Mouse (Mus musculus): ENCODE data around the gene Usp19.

The Usp19 gene

DNA sequence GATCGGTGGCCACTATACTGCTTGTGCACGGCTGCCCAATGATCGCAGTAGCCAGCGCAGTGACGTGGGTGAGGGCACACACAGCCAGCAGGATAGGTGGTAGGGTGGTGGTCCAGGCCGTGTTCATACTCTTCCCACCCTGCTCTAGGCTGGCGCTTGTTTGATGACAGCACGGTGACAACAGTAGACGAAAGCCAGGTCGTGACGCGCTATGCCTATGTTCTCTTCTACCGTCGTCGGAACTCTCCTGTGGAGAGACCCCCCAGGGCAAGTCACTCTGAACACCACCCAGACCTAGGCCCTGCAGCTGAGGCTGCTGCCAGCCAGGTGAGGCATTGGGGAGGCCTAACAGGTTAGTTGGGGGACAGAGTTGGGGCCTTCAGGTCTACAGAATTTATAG, 9.5 kb downstream of the Usp19 start:
- DNase-seq = no peak

DNA sequence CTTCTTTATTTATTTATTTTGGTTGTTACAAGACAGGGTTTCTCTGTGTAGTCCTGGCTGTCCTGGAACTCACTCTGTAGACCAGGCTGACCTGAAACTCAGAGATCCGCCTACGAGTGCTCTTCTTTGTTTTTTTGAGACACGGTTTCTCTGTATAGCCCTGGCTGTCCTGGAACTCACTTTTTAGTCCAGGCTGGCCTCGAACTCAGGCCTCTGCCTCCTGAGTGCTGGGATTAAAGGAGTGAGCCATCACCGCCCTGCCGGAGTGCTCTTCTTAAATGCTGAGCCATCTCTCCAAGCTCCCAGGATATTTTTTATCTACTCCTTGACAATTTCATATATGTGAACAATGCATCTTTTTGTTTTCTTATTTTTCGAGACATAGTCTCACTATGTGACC, 16.5 kb downstream of the Usp19 start:
- no peak for DNase-seq

DNA sequence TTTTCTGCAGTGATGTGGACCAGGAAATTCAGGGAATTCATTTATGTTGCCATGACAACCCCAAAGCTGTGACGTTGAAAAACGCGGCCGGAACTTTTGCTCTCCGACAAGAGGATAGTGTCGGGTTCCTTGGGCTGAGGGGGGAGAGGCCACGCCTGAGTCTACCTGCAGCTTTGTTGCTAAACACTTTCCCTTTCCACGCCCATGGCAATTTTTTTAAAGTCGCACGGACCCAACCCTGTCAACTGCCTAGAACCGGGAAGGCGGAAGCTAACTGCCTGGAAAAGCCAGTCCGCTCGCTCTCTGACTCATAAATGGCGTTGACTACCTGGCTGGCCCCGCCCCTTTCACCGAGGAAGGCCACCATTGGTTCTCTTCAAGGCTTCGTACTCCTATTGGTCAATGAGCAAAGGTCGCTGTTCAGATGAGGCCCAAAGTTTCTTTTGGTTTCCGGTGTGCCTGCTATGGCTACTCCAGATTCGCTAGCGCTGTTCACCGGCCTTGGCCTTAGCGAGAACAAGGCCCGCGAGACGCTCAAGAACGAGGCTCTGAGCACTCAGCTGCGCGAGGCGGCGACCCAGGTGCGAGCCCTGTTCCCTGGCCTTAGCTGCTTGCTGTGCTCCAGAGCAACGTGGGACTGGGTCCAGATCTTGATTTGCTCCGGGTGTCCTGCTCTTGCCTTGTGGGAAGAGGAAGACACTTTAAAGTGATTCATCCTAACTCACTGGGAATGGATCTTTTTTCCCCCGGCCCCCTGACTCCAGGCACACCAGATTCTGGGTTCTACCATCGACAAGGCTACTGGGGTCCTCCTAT, 17.4 kb downstream of the Usp19 start, which contains the start of gene Qars:
Gene Qars, plus strand, starts transcription at position 88 of the 816 bp plus-strand sequence.
- peak; percentile 91 for DNase-seq

DNA sequence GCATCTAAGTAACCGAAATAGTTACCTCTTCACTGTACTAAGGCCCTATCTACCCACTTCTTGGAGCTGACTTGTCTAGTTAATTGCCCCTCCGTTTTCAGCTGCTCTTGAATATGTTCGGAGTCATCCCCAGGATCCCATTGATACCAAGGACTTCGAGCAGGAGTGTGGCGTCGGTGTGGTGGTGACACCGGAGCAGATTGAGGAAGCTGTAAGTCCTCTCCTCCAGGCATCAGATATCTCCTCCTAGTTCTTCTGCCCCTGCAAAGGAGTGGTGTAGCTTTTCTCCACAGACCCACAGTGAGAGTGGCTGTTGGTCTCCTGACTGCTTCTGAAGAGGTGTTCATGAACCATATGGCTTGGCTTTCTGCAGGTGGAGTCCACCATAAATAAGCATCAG, 18.4 kb downstream of the Usp19 start:
- DNase-seq = no peak

DNA sequence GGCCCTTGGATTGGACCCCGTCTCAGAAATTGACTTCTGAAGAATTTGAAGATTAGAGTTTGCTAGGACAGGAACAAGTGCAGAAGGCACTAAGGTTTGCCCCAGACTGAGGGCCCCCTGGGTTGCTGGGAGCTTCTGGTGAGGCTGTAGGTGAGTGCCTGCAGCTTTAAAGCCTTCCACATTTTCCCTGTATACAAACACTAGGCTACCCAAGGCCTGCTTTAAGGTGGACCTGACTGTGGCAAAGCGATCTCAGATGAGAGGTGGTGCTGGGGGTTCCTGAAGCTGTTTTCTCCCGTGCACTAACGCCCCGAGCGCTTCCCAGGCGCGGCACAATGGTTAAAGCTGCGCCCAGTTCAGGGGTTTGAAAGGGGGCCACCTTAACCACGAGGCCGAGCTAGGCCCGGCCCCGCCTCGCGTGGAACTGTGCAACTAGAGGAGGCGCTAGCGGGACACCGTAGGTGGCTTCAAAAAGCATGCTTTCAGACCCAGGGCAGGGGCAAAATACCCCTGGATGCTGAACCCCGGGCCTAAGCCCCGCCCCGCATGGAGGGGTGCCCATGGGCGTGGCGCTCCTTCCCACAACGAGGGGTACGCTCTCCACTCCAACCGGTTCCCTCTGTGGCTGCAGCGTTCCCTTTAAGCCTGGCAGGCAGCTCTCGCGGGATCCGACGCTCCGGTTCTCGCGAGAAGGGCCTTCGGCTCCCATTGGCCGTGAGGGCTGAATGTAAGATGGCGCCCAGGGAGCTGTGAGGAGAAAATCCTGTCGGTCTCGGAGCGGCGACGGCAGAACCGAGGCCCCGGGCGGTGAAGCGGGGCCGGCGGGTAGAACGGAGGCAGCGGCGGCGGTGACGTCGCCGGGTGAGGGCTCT, 26.2 kb downstream of the Usp19 start, which contains the start of gene Qrich1:
Gene Qrich1, plus strand, starts transcription at position 427 of the 872 bp plus-strand sequence.
- DNase-seq = peak; percentile 95

DNA sequence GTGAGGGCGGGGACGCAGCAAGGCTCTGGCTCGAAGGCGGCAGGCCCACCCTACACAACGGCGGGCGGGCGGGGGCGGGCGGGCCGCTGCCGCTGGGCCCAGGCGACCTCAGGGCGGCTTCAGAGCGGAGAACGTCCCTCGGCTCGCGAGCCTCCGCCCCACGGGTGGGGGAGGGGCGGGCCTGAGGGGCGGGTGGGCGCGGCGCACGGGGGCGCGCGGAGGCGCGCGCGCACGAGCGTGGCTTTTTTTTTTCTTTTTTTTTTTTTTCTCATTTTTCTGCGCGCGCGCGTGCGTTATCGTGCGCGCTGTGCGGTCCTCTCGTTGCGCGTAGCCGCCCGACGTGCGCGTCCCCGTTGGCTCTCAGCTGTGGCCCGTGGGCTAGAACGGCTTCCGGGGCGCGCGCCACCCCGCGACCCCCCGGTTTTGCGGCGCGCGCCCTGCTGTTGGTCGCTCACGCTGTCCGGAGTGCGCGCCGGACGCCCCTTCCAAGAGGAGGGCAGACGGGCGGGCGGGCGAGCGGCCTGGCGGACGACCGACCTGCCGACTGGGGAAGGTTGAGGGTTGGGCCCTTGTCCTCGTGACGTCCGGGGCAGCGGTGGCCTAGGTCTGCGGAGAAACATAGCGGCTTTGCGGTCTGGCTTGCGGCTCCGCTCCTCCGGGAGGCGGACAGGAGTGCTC, 27.0 kb downstream of the Usp19 start:
- DNase-seq = peak; percentile 78

DNA sequence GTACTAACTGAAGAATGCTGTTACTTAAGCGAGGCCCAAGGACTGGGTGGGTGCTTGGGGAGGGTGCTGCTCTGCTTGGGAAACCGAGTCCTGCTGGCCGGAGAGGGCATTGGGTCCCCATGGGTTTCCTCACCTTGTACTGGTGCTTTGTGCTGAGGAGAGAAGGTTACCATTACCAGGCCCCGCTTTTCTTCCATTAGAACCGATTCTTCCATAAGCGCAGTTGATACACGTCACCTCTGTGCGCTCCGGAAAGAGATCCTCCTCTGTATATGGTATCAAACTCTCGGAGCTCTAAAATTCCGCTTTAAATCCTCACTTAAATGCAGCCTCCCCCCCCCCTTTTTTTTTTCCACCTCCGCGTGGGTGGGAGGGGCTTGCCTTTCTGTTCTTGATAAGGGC, 27.5 kb downstream of the Usp19 start:
- DNase-seq = no peak

DNA sequence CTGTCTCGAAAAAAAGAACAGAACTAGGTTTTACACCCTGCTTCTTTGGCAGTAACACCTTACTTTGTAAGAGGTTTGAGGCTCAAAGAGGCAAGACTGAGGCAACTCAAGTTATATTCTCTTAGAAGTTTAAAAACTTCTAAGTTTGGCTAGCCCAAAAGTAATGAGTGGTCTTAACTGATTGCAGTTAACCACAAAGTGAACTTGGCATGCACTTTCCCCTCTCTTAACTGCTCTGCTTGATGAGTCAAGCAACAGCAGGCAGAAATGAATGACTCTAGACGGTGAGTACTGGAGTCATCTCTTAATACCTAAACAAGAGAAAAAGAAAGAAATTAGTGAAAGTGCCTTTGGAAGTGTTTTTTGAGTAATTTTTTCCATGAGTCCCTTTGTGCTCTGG, 31.2 kb downstream of the Usp19 start:
- no peak for DNase-seq

DNA sequence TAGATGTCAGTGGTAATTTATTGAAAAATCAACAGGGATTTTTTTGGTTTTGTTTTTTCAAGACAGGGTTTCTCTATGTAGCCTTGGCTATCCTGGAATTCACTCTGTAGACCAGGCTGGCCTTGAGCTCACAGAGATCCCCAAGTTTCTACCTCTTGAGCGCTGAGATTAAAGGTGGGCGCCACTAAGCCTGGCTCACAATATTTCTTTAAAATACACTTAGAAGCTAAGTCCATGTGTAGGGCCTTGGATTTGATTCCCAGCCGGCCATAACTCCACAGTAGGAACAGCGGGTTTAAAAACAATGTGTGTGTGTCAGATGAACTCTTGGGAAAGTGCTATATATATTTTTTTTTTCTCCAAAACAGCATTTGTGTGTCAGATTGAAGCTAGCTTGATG, 32.9 kb downstream of the Usp19 start:
- no peak for DNase-seq

DNA sequence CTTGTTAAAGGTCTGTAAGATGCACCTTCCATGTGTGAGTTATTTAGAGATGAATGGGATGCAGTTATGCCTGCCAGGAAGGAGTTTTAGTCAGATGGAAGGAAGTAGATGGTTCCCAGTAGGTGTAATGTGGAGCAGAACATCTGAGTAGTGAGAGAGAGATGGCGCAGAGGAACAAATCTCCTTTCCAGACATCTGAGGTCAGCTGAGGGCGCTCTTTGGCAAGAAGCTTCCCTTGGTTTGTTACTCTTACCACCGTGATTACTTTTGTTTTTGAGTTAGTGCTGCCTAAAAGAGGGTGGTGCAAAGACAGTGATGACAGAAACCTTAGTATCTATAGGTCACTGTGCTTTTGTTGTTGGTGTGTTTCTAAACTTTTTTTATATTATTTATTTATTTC, 35.0 kb downstream of the Usp19 start:
- no peak for DNase-seq

DNA sequence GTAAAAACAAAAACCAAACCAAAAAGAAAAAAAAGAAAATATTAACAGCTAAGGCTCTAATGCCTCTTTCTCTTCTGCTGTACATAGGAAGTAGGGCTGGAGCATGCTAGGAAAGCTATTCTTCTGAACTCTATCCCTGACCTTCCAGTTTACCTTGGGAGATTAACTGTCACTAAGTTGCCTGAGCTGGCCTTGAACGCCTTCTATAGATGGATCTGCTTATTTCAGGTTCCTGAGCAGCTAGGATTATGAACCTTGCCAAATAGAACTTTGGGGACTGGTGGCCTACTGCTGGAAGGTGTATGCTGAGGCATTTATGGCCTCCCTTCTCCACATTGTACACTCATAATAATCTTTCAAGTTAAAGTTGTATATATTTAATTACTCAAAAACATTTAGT, 40.6 kb downstream of the Usp19 start:
- DNase-seq = no peak

DNA sequence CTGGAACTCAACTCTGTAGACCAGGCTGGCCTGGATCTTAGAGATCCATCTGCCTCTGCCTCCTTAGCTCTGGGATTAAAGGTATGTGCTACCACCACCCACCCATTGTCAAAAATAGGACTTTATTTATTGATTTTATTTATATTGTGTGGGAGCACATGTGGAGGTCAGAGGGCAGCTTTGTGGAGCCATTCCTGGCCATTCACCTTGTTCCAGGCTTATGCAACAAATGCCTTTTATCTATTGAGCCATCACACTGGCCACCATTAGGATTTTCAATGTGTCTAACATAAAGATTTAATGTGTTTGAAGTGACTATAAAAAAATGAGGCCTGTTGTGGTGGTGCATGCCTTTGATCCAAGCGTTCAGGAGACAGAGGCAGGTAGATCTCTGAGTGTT, 41.1 kb downstream of the Usp19 start:
- DNase-seq = no peak

DNA sequence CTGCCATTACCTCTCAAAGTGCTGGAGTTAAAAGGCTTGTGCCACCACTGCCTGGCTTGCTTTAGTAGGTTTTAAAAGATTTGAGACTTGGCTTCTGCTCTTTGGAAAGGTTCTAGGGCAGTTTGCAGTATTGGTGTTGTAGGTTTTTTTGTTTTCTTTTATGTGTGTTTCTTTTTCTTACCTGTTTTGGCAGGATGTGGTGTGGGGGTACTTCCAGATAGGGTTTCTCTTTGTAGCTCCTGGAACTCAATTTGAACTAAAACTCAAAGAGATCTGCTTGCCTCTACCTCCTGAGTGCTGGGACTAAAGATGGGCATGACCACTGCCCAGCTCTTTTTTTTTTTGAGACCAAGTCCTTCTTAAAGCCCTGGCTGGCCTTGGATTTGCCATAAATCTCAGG, 50.4 kb downstream of the Usp19 start:
- DNase-seq = no peak

DNA sequence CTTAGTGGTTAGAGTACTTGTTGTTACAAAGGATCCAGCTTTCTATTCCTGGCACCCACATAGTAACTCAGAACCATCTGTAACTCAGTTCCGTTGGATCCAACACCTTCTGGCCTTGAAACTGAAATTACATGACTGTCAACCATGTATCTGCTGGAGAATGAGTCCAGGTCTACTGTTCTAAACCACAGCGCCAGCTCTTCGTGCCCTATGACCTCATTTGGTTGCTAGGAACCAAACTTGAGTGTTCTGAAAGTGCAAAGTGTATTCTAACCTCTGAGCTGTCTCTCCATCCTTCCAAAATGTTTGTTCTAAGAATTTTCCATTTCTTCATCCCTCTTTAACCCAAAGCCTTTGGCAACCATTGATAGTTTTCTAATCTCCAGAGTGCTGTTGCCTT, 55.6 kb downstream of the Usp19 start:
- DNase-seq = no peak

DNA sequence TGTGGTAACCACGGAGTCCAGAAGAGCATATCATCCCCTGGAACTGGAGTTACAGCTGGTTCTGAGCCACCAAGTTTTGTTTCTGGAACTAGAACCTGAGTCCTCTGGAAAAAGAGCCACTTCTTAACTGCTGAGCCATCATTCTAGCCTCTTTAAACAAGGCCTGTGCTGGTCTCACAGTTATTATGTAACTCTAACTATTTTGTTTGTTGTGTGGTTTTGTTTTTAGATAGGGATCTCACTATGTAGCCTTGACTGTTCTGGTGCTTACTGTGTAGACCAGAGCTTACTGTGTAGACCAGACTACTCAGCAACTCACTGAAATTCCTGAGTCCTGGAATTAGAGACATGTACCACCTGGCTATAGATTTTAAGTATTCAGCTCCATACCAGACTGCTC, 56.5 kb downstream of the Usp19 start:
- no peak for DNase-seq

Measured in cerebellum, adult 8-10 months (tissue).